Comparison of ENCODE assay signal across 25 mouse cellular contexts in the genomic region with DNA sequence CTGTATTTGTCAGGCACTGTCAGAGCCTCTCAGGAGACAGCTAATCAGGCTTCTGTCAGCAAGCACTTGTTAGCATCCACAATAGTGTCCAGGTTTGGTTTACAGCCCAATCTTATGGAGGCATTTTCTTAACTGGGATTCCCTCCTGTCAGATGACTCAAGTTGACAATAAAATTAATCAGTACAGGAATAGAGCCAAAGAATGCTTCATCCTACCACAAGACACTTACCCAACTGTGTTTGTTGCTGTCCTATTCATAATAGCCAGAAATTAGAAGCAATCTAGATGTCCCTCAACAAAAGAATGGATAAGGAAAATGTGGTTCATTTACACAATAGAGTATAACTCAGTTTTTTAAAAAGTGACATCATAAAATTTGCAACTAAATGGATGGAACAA.
"Had no signal": no experiment of that assay in that cellular context is flagged by ENCODE, and none has a peak within 500 bp of the region (broad histone marks: within the 10 kb centered on the region; RNA-seq: fewer than 3 reads in every experiment).

No protein-coding gene starts in this region.

- H3K27me3 ChIP-seq: limb, embryonic 12.5 days; limb, embryonic 13.5 days; limb, embryonic 15.5 days; liver, embryonic 12.5 days; liver, embryonic 13.5 days; liver, embryonic 15.5 days; lung, embryonic 15.5 days; midbrain, embryonic 12.5 days; midbrain, embryonic 13.5 days; midbrain, embryonic 15.5 days had no signal

- H3K4me3 ChIP-seq: limb, embryonic 10.5 days; limb, embryonic 12.5 days; limb, embryonic 13.5 days; limb, embryonic 15.5 days; liver, embryonic 12.5 days; liver, embryonic 13.5 days; liver, embryonic 15.5 days; lung, embryonic 15.5 days; megakaryocyte, embryonic 14.5 days; midbrain, embryonic 10.5 days; midbrain, embryonic 12.5 days; midbrain, embryonic 13.5 days; midbrain, embryonic 15.5 days; myocyte had no signal

- DNase-seq: left cerebral cortex, postnatal 4 days; liver; liver, embryonic 13.5 days; liver, postnatal 0 days; lung, adult 18-20 months; lung, adult 2 months; lung, embryonic 14.5 days; lung, postnatal 10 days; lung, postnatal 14 days; lung, postnatal 36 days; lung, postnatal 4 days; midbrain, embryonic 14.5 days had no signal

- H3K36me3 ChIP-seq: limb, embryonic 10.5 days; limb, embryonic 12.5 days; limb, embryonic 13.5 days; limb, embryonic 15.5 days; liver, embryonic 12.5 days; liver, embryonic 13.5 days; liver, embryonic 15.5 days; lung, embryonic 15.5 days; midbrain, embryonic 10.5 days; midbrain, embryonic 12.5 days; midbrain, embryonic 13.5 days; midbrain, embryonic 15.5 days had no signal
